Mouse (Mus musculus) stomach, postnatal 0 days (tissue): ENCODE measurements around the gene Nom1. TPM values are rescaled to one million over a fixed set of nuclear protein-coding genes. Genes with fewer than 3 reads are reported as not detected.

Source experiments
- ATAC-seq: fragments of 200-750 bp; cut with Nextera tagmentation; 2 replicates; pipeline ENCODE4 v1.8.0; 2017; ENCODE audit not compliant: low FRiP score, low TSS enrichment
- DNase-seq: peaks from one replicate; pipeline ENCODE4 v3.0.0-alpha.2; 2016; ENCODE audit warnings: low spot score
- H3K27ac ChIP-seq: fragments of 300-500 bp; sonication (generic); replicated peaks from 2 replicates; pipeline ENCODE4 v1.5.1; 2014; ENCODE audit warnings: mild to moderate bottlenecking, control low read depth
- H3K27me3 ChIP-seq: fragments of 300-500 bp; sonication (generic); 2 replicates; pipeline ENCODE4 v1.6.1; 2014; ENCODE audit warnings: low read length; ENCODE audit not compliant: control insufficient read depth, insufficient read depth
- H3K36me3 ChIP-seq: fragments of 300-500 bp; sonication (generic); 2 replicates; pipeline ENCODE4 v1.6.1; 2014; ENCODE audit warnings: low read length, mixed read lengths; ENCODE audit not compliant: control insufficient read depth, insufficient read depth
- H3K4me1 ChIP-seq: fragments of 300-500 bp; sonication (generic); replicated peaks from 2 replicates; pipeline ENCODE4 v1.6.1; 2014; ENCODE audit warnings: antibody characterized with exemption; ENCODE audit not compliant: control insufficient read depth, insufficient read depth
- H3K4me2 ChIP-seq: fragments of 300-500 bp; sonication (generic); replicated peaks from 2 replicates; pipeline ENCODE4 v1.6.1; 2014; ENCODE audit warnings: low read depth, mild to moderate bottlenecking, control low read depth, moderate library complexity
- H3K4me3 ChIP-seq: fragments of 300-500 bp; sonication (generic); 2 replicates; pipeline ENCODE4 v1.5.1; 2014; ENCODE audit warnings: low read depth, low read length, control low read depth
- H3K9ac ChIP-seq: fragments of 300-500 bp; sonication (generic); 2 replicates; pipeline ENCODE4 v1.6.1; 2014; ENCODE audit warnings: mild to moderate bottlenecking, low read length, control low read depth, mixed read lengths
- H3K9me3 ChIP-seq: fragments of 300-500 bp; sonication (generic); 2 replicates; pipeline ENCODE4 v1.6.1; 2016; ENCODE audit warnings: low read length; ENCODE audit not compliant: control insufficient read depth
- CTCF ChIP-seq: IDR thresholded peaks from 2 replicates; pipeline ENCODE4 v1.5.1; 2016; ENCODE audit warnings: antibody characterized with exemption, low read depth, mild to moderate bottlenecking, moderate library complexity
- EP300 ChIP-seq: optimal IDR thresholded peaks from 2 replicates; pipeline ENCODE3; 2016; ENCODE audit warnings: antibody characterized with exemption
- WGBS: fragments of 180-500 bp; shearing (Covaris S2); extraction: QIAGEN DNeasy Blood & Tissue Kit; methylation state at CpG from one replicate; pipeline ENCODE4 v1.1.7; 2014; 5-methylcytosine and 5-hydroxymethylcytosine counted together
- polyA plus RNA-seq: library from polyadenylated mRNA; unstranded; fragments of >200 nt; fragmentation: Nextera tagmentation; extraction: Ambion mirVana; gene quantifications from 2 replicates; pipeline ENCODE4 v1.2.1, GENCODE M21; 2015

Gene Nom1
- polyA plus RNA-seq, 1 experiment from 2014 or later: 16.4 TPM

GRCm38 (mm10) chr5:29477474-29478207 is 43.2 kb downstream of the Nom1 start:
- peaks cover 11% of the 10 kb centered on the region; the same call in 1 of the 2 replicates for H3K27me3 ChIP-seq
- H3K27ac ChIP-seq: no peak overlapping the region
- WGBS: under 1% methylated on average over 51 of the region's 73 CpGs
- H3K9me3 ChIP-seq: no peaks in the 10 kb centered on the region
- peak overlapping the region; percentile 48 for H3K4me3 ChIP-seq
- H3K4me1 ChIP-seq: no peaks in the 10 kb centered on the region
- DNase-seq (peak; percentile 43), ATAC-seq (peak; percentile 28)
- peak overlapping the region; percentile 47 for H3K9ac ChIP-seq
- H3K4me2 ChIP-seq: peak overlapping the region; percentile 77
- TF ChIP-seq CTCF (no peak), EP300 (no peak)
- no peaks in the 10 kb centered on the region for H3K36me3 ChIP-seq

- no peaks in the 10 kb centered on the region for H3K4me1 ChIP-seq
- TF ChIP-seq EP300 (no peak), CTCF (no peak)
- DNase-seq (peak; percentile 84), ATAC-seq (peak; percentile 63)
- no peaks in the 10 kb centered on the region for H3K36me3 ChIP-seq
- H3K9ac ChIP-seq: peak within 1 kb of the TSS; percentile 47
- H3K27ac ChIP-seq: no peak within 1 kb of the TSS
- H3K27me3 ChIP-seq: peaks cover 11% of the 10 kb centered on the region; the same call in 1 of the 2 replicates
- H3K4me2 ChIP-seq: peak within 1 kb of the TSS; percentile 77
- peak within 1 kb of the TSS; percentile 48 for H3K4me3 ChIP-seq
- H3K9me3 ChIP-seq: no peaks in the 10 kb centered on the region
- WGBS: 2% methylated on average over 61 of the region's 65 CpGs
These were observed 44.0 kb downstream of the Nom1 start, which contains the start of gene Mnx1 for GRCm38 (mm10) chr5:29478208-29479197. Gene Mnx1, minus strand, starts transcription at chr5:29478470.

- Histone ChIP-seq H3K9ac (no peak overlapping the region), H3K4me3 (peak overlapping the region; percentile 48), H3K9me3 (no peaks in the 10 kb centered on the region), H3K27me3 (peaks cover 11% of the 10 kb centered on the region; the same call in 1 of the 2 replicates), H3K4me1 (no peaks in the 10 kb centered on the region), H3K36me3 (no peaks in the 10 kb centered on the region), H3K27ac (no peak overlapping the region), H3K4me2 (peak overlapping the region; percentile 77)
- peak; percentile 77 for DNase-seq
- 1% methylated on average over 14 of the region's 14 CpGs for WGBS
- peak; percentile 65 for ATAC-seq
- TF ChIP-seq CTCF (peak; percentile 72), EP300 (no peak)
These were observed 44.7 kb downstream of the Nom1 start for GRCm38 (mm10) chr5:29479198-29479593.

GRCm38 (mm10) chr5:29483801-29484200 is 49.3 kb downstream of the Nom1 start:
- no peak for ATAC-seq
- Histone ChIP-seq H3K4me2 (no peak overlapping the region), H3K9me3 (no peaks in the 10 kb centered on the region), H3K4me3 (no peak overlapping the region), H3K27me3 (peaks cover 15% of the 10 kb centered on the region; the same call in 1 of the 2 replicates), H3K27ac (no peak overlapping the region), H3K36me3 (no peaks in the 10 kb centered on the region), H3K4me1 (no peaks in the 10 kb centered on the region), H3K9ac (no peak overlapping the region)
- 9% methylated on average over 4 of the region's 4 CpGs for WGBS
- no peak for TF ChIP-seq CTCF
- no peak for TF ChIP-seq EP300
- no peak for DNase-seq

GRCm38 (mm10) chr5:29484965-29485940 is 50.8 kb downstream of the Nom1 start:
- Histone ChIP-seq H3K4me2 (peak overlapping the region; percentile 40), H3K4me3 (peak overlapping the region; percentile 12; the same call in 1 of the 2 replicates), H3K9ac (no peak overlapping the region), H3K36me3 (no peaks in the 10 kb centered on the region), H3K27ac (no peak overlapping the region), H3K4me1 (no peaks in the 10 kb centered on the region), H3K27me3 (peaks cover 15% of the 10 kb centered on the region; the same call in 1 of the 2 replicates), H3K9me3 (no peaks in the 10 kb centered on the region)
- WGBS: 10% methylated on average over 38 of the region's 38 CpGs
- DNase-seq: peak; percentile 65
- peak; percentile 58; the same call in 1 of the 2 replicates for ATAC-seq
- TF ChIP-seq EP300: no peak
- no peak for TF ChIP-seq CTCF
